Mouse (Mus musculus) megakaryocyte, adult 5-6 weeks (primary cell): ENCODE results near the gene Adamts14. TPM values are rescaled to one million over a fixed set of nuclear protein-coding genes. Genes with fewer than 3 reads are reported as not detected.
A peak's percentile ranks its signal among the peaks of the same experiment; 100 is the strongest.

Experiments used
- ATAC-seq: 2 replicates; pipeline ENCODE4 v1.8.0; 2016; ENCODE audit warnings: mild to moderate bottlenecking, inconsistent platforms; ENCODE audit not compliant: poor library complexity, severe bottlenecking
- total RNA-seq, 2 experiments: library from RNA; stranded (forward) in 1 of 2; stranded (reverse) in 1 of 2; fragments of 153-499, 151-499 nt in 1 of 2; fragments of 221-1000, 200-1000 nt in 1 of 2; gene quantifications; 2 replicates each; pipeline versions ENCODE4 v1.2.3 to v1.2.4; 2015 to 2017

Adamts14 gene
- total RNA-seq, 2 experiments from 2014 or later: 0.33 to 0.58 TPM

- no peak for ATAC-seq
These were observed 123.8 kb downstream of the Adamts14 start for GRCm38 (mm10) chr10:61149476-61149875.

- peak; percentile 78 for ATAC-seq
These were observed 125.8 kb downstream of the Adamts14 start, which contains the start of gene Sgpl1 for GRCm38 (mm10) chr10:61147157-61148040. Sgpl1 (minus strand) TSS chr10:61147703.

Other genes with a start within 250 kb of the Adamts14 start
- not detected in 2 replicates for gene Pcbd1, start 184.1 kb downstream of the Adamts14 start, total RNA-seq (2015)
- gene Pcbd1, start 184.1 kb downstream of the Adamts14 start, total RNA-seq (2017): not detected in 2 replicates
- gene Sgpl1, start 125.7 kb downstream of the Adamts14 start, total RNA-seq (2015): 78.2 and 85.2 TPM in 2 replicates
- 66.9 and 67.6 TPM in 2 replicates for gene Sgpl1, start 125.7 kb downstream of the Adamts14 start, total RNA-seq (2017)
- not detected in 2 replicates for gene Tbata, start 101.5 kb downstream of the Adamts14 start, total RNA-seq (2015)
- gene Tbata, start 101.5 kb downstream of the Adamts14 start, total RNA-seq (2017): not detected in 2 replicates
- 0.20 and 2.5 TPM in 2 replicates for gene Prf1, start 24.4 kb upstream of the Adamts14 start, total RNA-seq (2015)
- gene Prf1, start 24.4 kb upstream of the Adamts14 start, total RNA-seq (2017): 0.88 and 1.5 TPM in 2 replicates
- gene Pald1, start 110.1 kb upstream of the Adamts14 start, total RNA-seq (2015): 0.16 TPM in 1 of 2 replicates, not detected in the other
- gene Pald1, start 110.1 kb upstream of the Adamts14 start, total RNA-seq (2017): 0.77 and 2.1 TPM in 2 replicates
- not detected in 2 replicates for gene Nodal, start 144.5 kb upstream of the Adamts14 start, total RNA-seq (2015)
- gene Nodal, start 144.5 kb upstream of the Adamts14 start, total RNA-seq (2017): not detected in 2 replicates
- 159 and 179 TPM in 2 replicates for gene Eif4ebp2, start 179.2 kb upstream of the Adamts14 start, total RNA-seq (2015)
- gene Eif4ebp2, start 179.2 kb upstream of the Adamts14 start, total RNA-seq (2017): 13.0 and 17.5 TPM in 2 replicates
- gene Lrrc20, start 202.4 kb upstream of the Adamts14 start, total RNA-seq (2015): 6.6 and 6.7 TPM in 2 replicates
- 6.9 and 7.0 TPM in 2 replicates for gene Lrrc20, start 202.4 kb upstream of the Adamts14 start, total RNA-seq (2017)